Mouse (Mus musculus): ENCODE measurements around the gene Rpgrip1. TPM values are rescaled to one million over a fixed set of nuclear protein-coding genes. Genes with fewer than 3 reads are reported as not detected.

Gene Rpgrip1
- polyA plus RNA-seq (2017; shearing (Covaris generic)): 7.9 TPM

DNA sequence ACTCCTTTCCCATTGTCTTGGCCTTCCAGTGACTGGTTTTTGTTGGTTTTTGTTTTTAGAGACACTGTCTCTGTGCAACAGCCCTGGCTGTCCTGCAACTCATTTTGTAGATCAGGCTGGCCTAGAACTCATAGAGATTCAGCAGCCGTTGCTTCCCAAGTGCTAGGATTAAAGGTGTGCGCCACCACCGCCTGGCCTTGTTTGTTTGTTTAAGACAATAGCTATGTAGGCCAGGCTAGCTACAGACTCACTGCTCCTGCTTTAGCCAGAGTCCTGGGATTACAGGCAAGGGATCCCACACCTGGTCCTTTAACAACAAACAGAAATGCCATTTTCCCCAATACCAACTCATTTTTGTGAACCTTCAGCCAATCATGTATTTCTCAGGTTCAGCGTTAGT, at the start of gene Rpgrip1:
Gene Rpgrip1, plus strand, starts transcription at position 359 of the 400 bp plus-strand sequence.

GRCm38 (mm10) chr14:52103856-52104676, 6.4 kb upstream of the Rpgrip1 start, which contains the start of gene Hnrnpc:
Hnrnpc (minus strand) TSS chr14:52104028.

GRCm38 (mm10) chr14:52197156-52197878, 86.8 kb downstream of the Rpgrip1 start, which contains the start of gene Supt16:
Supt16 (minus strand) TSS chr14:52197416.

Other genes with a start within 250 kb of the Rpgrip1 start
- gene Mettl17, start 225.9 kb upstream of the Rpgrip1 start, polyA plus RNA-seq (2017; shearing (Covaris generic)): 38.5 TPM
- not detected for gene Slc39a2, start 217.8 kb upstream of the Rpgrip1 start, polyA plus RNA-seq (2017; shearing (Covaris generic))
- gene Ndrg2, start 196.5 kb upstream of the Rpgrip1 start, polyA plus RNA-seq (2017; shearing (Covaris generic)): 11.3 TPM
- not detected for gene Tppp2, start 192.3 kb upstream of the Rpgrip1 start, polyA plus RNA-seq (2017; shearing (Covaris generic))
- not detected for gene Rnase13, start 187.9 kb upstream of the Rpgrip1 start, polyA plus RNA-seq (2017; shearing (Covaris generic))
- gene Arhgef40, start 126.0 kb upstream of the Rpgrip1 start, polyA plus RNA-seq (2017; shearing (Covaris generic)): 1.1 TPM
- not detected for gene Tmem253, start 95.0 kb upstream of the Rpgrip1 start, polyA plus RNA-seq (2017; shearing (Covaris generic))
- 13.6 TPM for gene Zfp219, start 90.0 kb upstream of the Rpgrip1 start, polyA plus RNA-seq (2017; shearing (Covaris generic))
- gene Olfr221, start 68.2 kb upstream of the Rpgrip1 start, polyA plus RNA-seq (2017; shearing (Covaris generic)): not detected
- 483 TPM for gene Hnrnpc, start 6.7 kb upstream of the Rpgrip1 start, polyA plus RNA-seq (2017; shearing (Covaris generic))
- gene Supt16, start 86.7 kb downstream of the Rpgrip1 start, polyA plus RNA-seq (2017; shearing (Covaris generic)): 12.5 TPM
- gene Chd8, start 147.1 kb downstream of the Rpgrip1 start, polyA plus RNA-seq (2017; shearing (Covaris generic)): 25.6 TPM
- gene Tox4, start 168.4 kb downstream of the Rpgrip1 start, polyA plus RNA-seq (2017; shearing (Covaris generic)): 142 TPM
- 21.3 TPM for gene Rab2b, start 168.8 kb downstream of the Rpgrip1 start, polyA plus RNA-seq (2017; shearing (Covaris generic))
- 32.8 TPM for gene Mettl3, start 194.4 kb downstream of the Rpgrip1 start, polyA plus RNA-seq (2017; shearing (Covaris generic))
- 0.13 TPM for gene Sall2, start 218.1 kb downstream of the Rpgrip1 start, polyA plus RNA-seq (2017; shearing (Covaris generic))
- gene Olfr1513, start 245.7 kb downstream of the Rpgrip1 start, polyA plus RNA-seq (2017; shearing (Covaris generic)): not detected